Mouse (Mus musculus) mature B cell (primary cell): ENCODE measurements at regions not wholly inside any gene's neighbourhood (a gene's known extent, or its start where the extent isn't known, plus 50 kb on each side); places are given as distances from the start of the nearest gene placed in this dataset.
"Not testable (repeated sequence)": the region's sequence is repeated elsewhere in the genome, so short reads cannot be mapped to it uniquely, and the experiment has no call there.

Source experiments
- in situ Hi-C: fragments of 300-500 bp; cut with MboI; formaldehyde crosslinking; loops from 2 replicates; pipeline ENCODE4 v1.14.3; 2019

DNA sequence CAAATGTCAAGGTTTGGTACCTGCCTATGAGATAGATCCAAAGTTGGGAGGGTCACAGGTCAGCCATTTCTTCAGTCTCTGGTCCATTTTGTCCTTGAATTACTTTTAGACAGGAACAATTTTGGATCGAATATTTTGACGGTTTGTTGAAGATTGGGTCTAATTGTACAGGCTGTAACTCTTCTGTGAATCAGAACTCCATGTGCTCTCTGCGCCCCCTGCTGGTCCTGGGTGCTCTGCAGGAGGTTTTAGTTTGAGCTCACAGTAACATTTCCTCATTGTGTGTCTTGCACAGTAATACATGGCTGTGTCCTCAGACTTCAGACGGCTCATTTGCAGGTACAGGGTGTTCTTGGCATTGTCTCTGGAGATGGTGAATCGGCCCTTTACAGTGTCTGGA is 158.1 kb downstream of the Adam6a start:
- in situ Hi-C loops, result not testable (repeated sequence)

DNA sequence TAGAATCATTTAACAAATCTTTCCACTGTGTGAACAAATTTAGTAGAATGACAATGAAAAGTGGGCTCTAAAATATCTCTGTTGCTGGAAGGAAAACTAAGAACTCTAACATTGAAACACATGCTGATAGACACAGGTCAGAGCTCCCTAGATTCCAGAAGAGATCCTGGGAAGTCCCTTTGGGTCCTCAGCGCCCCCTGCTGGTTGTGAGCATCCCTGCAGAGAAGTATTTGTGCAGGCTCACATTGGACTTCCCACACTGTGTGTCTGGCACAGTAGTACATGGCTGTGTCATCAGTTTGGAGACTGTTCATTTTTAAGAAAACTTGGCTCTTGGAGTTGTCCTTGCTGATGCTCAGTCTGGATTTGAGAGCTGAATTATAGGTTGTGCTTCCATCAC is 172.7 kb downstream of the Adam6a start:
- in situ Hi-C loops, result not testable (repeated sequence)

GRCm38 (mm10) chr12:113735847-113736246 is 192.1 kb downstream of the Adam6a start:
- in situ Hi-C loops, result no loop called here

DNA sequence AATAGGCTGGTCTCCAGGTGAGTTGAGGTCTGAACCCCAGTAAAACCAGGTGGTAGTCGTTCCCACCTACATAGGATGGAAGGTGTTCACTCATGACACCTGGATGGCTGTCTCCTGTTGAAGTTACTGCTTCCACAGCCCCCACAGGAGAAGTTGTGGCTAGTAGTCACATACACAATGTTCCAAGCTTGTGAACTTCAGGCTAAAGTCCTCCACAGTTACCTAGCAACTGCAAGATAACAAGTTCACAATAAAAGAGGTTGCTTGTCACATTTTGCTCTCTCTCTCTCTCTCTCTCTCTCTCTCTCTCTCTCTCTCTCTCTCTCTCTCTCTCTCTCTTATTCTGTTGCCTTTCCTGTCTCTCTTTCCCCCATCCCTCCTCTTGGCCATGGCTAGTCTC is 202.6 kb downstream of the Adam6a start:
- in situ Hi-C loops, result no loop called here

- in situ Hi-C loops, result no loop called here
Measured at GRCm38 (mm10) chr12:113747987-113748386, 204.3 kb downstream of the Adam6a start.

- in situ Hi-C loops, result no loop called here
Measured at GRCm38 (mm10) chr12:113769587-113769986, 225.9 kb downstream of the Adam6a start.

DNA sequence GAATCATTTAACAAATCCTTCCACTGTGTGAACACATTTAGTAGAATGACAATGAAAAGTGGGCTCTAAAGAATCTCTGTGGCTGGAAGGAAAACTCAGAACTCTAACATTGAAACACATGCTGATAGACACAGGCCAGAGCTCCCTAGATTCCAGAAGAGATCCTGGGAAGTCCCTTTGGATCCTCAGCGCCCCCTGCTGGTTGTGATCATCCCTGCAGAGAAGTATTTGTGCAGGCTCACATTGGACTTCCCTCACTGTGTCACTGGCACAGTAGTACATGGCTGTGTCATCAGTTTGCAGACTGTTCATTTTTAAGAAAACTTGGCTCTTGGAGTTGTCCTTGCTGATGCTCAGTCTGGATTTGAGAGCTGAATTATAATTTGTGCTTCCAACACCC is 252.2 kb downstream of the Adam6a start:
- in situ Hi-C loops, result not testable (repeated sequence)

- in situ Hi-C loops, result loop anchor here (25.0 kb wide), 1 partner anchor 614 kb away; no protein-coding TSS in a partner anchor
Measured at GRCm38 (mm10) chr12:113826377-113826776, 282.7 kb downstream of the Adam6a start.

GRCm38 (mm10) chr12:113858893-113859292 is 315.2 kb downstream of the Adam6a start:
- in situ Hi-C loops, result no loop called here

DNA sequence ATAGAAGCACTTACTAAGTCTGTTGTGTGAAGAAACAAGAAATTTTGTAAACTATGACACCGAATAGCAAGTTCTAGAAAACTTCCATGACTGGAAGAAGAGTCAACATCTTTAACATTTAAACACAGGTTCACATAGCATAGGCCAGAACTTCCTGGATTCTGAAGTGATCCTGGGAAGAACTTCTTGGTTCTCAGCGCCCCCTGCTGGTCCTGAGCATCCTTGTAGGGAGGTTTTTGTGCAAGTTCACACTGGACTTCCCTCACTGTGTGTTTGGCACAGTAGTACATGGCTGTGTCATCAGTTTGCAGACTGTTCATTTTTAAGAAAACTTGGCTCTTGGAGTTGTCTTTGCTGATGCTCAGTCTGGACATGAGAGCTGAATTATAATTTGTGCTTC is 335.1 kb downstream of the Adam6a start:
- in situ Hi-C loops, result no loop called here

DNA sequence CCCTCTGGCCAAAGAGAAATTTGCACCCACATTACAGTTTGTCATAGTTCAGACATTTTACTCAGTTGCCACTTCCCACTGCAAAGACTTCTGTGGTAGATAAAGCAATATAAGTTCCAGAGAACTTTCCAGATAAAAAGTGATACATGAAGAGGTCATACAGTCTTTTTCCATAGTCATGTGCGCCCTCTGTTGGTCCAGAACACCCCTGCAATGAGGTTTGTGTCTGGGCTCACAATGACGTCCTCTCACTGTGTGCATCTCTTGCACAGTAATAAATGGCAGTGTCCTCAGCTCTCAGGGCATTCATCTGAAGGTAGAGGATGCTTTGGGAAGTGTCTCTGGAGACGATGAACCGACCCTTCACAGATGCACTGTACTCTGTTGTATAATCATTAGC is 352.4 kb downstream of the Adam6a start:
- in situ Hi-C loops, result no loop called here

DNA sequence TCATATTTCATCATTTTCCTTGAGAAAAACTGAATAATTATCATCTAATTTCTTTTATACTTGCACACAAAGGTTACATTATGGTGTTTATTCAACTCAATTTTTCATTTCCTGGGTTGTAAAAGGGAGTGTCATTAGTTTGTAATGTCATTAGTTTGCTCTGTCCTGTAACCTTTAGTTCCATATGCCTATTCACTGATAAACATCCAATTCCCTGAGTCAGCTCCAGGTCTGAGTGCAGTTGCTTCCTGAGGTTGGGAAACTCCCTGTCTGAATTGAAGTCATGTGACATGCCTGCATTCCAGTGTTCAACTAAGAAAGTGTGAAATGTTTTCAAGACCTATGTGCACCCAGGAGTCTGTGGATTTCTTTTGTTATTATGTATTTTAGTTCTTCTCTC is 362.8 kb downstream of the Adam6a start:
- in situ Hi-C loops, result no loop called here

GRCm38 (mm10) chr12:113907751-113908150 is 364.0 kb downstream of the Adam6a start:
- in situ Hi-C loops, result no loop called here

DNA sequence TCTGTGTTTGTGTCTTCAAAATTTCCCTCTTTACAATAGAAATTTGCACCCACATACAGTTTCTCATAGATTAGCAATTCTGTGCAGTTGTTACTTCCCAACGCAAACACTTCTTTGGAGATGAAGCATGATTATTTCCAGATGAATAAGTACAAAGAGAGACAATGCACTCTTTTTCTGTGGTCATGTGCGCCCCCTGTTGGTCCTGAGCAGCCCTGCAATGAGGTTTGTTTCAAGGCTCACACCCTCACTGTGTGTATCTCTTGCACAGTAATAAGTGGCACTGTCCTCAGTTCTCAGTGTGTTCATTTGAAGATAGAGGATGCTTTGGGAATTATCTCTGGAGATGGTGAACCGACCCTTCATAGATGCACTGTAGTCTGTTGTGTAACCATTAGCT is 368.1 kb downstream of the Adam6a start:
- in situ Hi-C loops, result no loop called here

DNA sequence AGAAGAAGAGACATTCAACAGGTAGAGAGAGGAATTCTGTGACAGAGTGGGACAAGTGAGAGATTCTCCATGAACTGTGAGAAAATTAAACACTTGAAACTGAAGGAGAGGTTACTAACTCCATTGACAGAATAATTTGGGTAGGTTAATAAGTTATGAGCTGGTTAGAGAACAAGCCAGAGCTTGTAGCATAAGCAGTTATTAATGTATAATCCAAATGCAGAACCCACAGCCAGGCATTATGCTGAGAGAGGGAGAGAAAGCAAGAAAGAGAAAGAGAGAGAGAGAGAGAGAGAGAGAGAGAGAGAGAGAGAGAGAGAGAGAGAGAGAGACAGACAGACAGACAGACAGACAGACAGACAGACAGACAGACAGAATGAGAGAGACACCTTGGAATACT is 397.0 kb downstream of the Adam6a start:
- in situ Hi-C loops, result no loop called here

DNA sequence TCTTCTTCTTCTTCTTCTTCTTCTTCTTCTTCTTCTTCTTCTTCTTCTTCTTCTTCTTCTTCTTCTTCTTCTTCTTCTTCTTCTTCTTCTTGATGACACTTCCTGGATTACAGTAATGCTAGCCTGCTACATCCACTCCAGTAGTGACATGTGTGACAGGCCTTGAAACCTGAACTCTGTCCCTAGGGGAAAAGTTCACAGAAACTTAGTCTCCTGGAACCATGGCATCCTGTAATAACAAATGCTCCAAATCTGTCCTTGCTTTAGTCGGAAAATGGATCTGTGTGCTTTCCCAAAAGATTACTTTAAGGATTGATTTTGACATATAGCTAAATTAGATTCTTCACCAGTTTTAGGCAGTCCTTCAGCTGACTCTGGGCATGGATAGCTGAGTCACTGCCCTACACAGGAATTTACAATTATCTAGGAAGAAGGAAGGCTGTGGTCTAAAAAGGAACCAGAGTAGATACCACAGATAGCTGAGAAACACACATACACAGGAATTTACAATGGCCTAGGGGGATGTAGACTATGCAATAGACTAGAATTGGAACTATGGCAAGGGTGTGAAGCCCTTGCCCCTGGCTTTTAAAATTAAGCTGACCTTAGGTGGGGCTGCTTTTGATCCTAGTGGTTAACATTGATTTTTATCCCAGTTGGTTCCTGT is 400.1 kb downstream of the Adam6a start:
- in situ Hi-C loops, result not testable (repeated sequence)

GRCm38 (mm10) chr12:113945786-113946185 is 402.1 kb downstream of the Adam6a start:
- in situ Hi-C loops, result not testable (repeated sequence)

GRCm38 (mm10) chr12:113948017-113948416 is 404.3 kb downstream of the Adam6a start:
- in situ Hi-C loops, result not testable (repeated sequence)

- in situ Hi-C loops, result no loop called here
Measured at GRCm38 (mm10) chr12:113974271-113974670, 430.6 kb downstream of the Adam6a start.

DNA sequence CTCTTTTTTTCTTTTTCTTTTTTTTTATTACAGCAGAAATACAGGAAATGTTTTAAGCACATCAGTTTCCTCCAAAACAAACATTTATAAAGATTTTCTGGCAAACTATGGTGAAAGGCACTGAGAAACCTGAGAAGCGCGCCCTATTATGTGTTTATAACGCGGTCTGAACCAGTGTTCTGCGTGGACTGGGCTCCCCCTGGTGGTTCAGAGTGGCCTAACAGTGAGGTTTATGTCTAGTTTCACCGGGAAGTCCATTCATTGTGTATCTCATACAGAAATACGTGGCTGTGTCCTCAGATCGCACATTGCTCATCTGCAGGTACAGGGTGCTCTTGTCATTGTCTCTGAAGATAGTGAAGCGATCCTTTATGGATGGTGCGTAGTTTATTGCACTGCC is 437.9 kb downstream of the Adam6a start:
- in situ Hi-C loops, result not testable (repeated sequence)

DNA sequence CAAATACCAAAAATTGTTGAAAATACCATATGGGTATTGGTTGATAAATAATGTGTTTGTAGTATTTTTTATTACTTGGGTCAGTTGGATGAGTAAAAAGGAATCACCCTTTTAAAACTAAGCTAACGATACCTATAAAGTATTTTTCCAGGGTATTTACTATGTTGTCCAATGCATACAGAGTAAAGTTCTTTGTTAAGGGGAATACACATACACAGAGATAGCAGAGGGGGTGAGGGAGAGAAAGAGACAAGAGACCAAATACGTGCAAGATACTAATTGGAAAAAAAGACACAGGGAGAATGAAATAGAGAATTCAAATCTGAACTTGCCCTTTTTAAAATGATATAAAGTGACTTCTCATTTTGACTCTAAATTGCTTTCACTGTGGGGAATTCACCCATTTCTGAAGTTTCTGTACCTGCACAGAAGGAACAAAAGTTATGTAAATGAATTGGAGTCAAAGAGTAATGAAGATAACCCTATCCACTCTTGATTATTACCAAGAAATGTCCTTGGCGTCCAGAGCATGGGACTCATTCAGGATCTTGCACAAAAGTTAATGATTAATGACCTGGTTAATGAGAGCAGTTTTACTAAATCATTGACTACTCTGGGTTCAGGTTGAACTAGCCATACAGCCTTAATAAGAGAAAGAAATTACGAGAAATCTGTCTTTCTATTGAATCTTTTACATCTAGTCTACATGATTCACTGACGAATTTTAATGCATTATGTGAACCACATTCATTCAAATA is 443.7 kb downstream of the Adam6a start:
- in situ Hi-C loops, result no loop called here

GRCm38 (mm10) chr12:113992425-113992824 is 448.7 kb downstream of the Adam6a start:
- in situ Hi-C loops, result no loop called here

- in situ Hi-C loops, result not testable (repeated sequence)
Measured at GRCm38 (mm10) chr12:113994284-113994683, 450.6 kb downstream of the Adam6a start.
